Mouse (Mus musculus) heart, adult 18-20 months (tissue): ENCODE measurements around the gene Ankrd33b. TPM values are rescaled to one million over a fixed set of nuclear protein-coding genes. Genes with fewer than 3 reads are reported as not detected.

Experiments used
- total RNA-seq, 2 experiments: library from RNA; stranded (reverse); gene quantifications; 2 replicates each; pipeline ENCODE4 v1.2.3; 2021

The Ankrd33b gene
- total RNA-seq, 2 experiments from 2014 or later: 25.4 to 31.1 TPM

Other genes starting within 250 kb of the Ankrd33b start
- 10 to 100 TPM; 18.4 to 23.9 TPM for gene Dap, start 143.4 kb downstream of the Ankrd33b start, total RNA-seq
- gene Ropn1l, start 86.0 kb upstream of the Ankrd33b start, total RNA-seq: not detected
- 100 to 1,000 TPM; 114 to 116 TPM for gene March6, start 163.3 kb upstream of the Ankrd33b start, total RNA-seq
- gene Cmbl, start 197.7 kb upstream of the Ankrd33b start, total RNA-seq: 10 to 100 TPM; 33.7 to 35.8 TPM
- 100 to 1,000 TPM; 142 to 150 TPM for gene Cct5, start 234.1 kb upstream of the Ankrd33b start, total RNA-seq
- 10 to 100 TPM; 20.5 to 22.8 TPM for gene Fam173b, start 234.1 kb upstream of the Ankrd33b start, total RNA-seq